Mouse (Mus musculus) liver, embryonic 14.5 days (tissue): ENCODE data around the gene Dut. TPM values are rescaled to one million over a fixed set of nuclear protein-coding genes. Genes with fewer than 3 reads are reported as not detected.

Experiments
- ATAC-seq: fragments of 200-750 bp; cut with Nextera tagmentation; 2 replicates; pipeline ENCODE4 v1.8.0; 2017; ENCODE audit warnings: moderate number of reproducible peaks, mild to moderate bottlenecking, moderate library complexity; ENCODE audit not compliant: insufficient read depth
- DNase-seq, 3 experiments: peaks; one replicate each; pipeline ENCODE4 v3.0.0-alpha.2; 2012 to 2013; ENCODE audit warnings: low read depth in 3 of 3, low spot score in 3 of 3
- H3K27ac ChIP-seq: fragments of 300-500 bp; sonication (generic); 2 replicates; pipeline ENCODE4 v1.5.1; 2014; ENCODE audit warnings: moderate library complexity, mild to moderate bottlenecking, control low read depth, inconsistent platforms
- H3K27me3 ChIP-seq: fragments of 300-500 bp; sonication (generic); 2 replicates; pipeline ENCODE4 v1.6.1; 2014; ENCODE audit warnings: mild to moderate bottlenecking, low read length, moderate library complexity; ENCODE audit not compliant: control insufficient read depth, insufficient read depth
- H3K36me3 ChIP-seq: fragments of 300-500 bp; sonication (generic); replicated peaks from 2 replicates; pipeline ENCODE4 v1.6.1; 2014; ENCODE audit warnings: low read depth; ENCODE audit not compliant: control insufficient read depth, insufficient read depth
- H3K4me1 ChIP-seq, 2 experiments: fragments of 200-500 bp in 1 of 2; fragments of 300-500 bp in 1 of 2; sonication (generic) in 1 of 2; replicated peaks; 2 replicates each; pipeline ENCODE4 v1.6.1; 2012 to 2014; ENCODE audit warnings: antibody characterized with exemption in 1 of 2, inconsistent platforms in 1 of 2, low read length in 1 of 2; ENCODE audit not compliant: control insufficient read depth in 2 of 2, insufficient read depth in 2 of 2
- H3K4me2 ChIP-seq: fragments of 300-500 bp; sonication (generic); 2 replicates; pipeline ENCODE4 v1.6.1; 2014; ENCODE audit warnings: low read depth, mild to moderate bottlenecking, control low read depth, moderate library complexity
- H3K4me3 ChIP-seq, 2 experiments: fragments of 200-500 bp in 1 of 2; fragments of 300-500 bp in 1 of 2; sonication (generic) in 1 of 2; 2 replicates each; pipeline ENCODE4 v1.5.1; 2012 to 2014; ENCODE audit warnings: low read depth in 2 of 2, low read length in 2 of 2, mild to moderate bottlenecking in 2 of 2, control low read depth in 1 of 2, inconsistent platforms in 1 of 2, moderate library complexity in 1 of 2; ENCODE audit not compliant: insufficient read depth in 1 of 2
- H3K9ac ChIP-seq: fragments of 300-500 bp; sonication (generic); replicated peaks from 2 replicates; pipeline ENCODE4 v1.6.1; 2014; ENCODE audit warnings: mild to moderate bottlenecking, control low read depth, moderate library complexity
- H3K9me3 ChIP-seq: fragments of 300-500 bp; sonication (generic); 2 replicates; pipeline ENCODE4 v1.6.1; 2016; ENCODE audit warnings: low read length, mixed read lengths; ENCODE audit not compliant: control insufficient read depth
- CTCF ChIP-seq: IDR thresholded peaks from 2 replicates; pipeline ENCODE4 v1.5.1; 2016; ENCODE audit warnings: antibody characterized with exemption, low read depth, control low read depth
- EP300 ChIP-seq: IDR thresholded peaks from 2 replicates; pipeline ENCODE4 v1.6.1; 2016; ENCODE audit warnings: antibody characterized with exemption, low read depth
- WGBS: fragments of 180-500 bp; shearing (Covaris S2); extraction: QIAGEN DNeasy Blood & Tissue Kit; methylation state at CpG from one replicate; pipeline ENCODE4 v1.1.7; 2014; ENCODE audit not compliant: insufficient replicate concordance; 5-methylcytosine and 5-hydroxymethylcytosine counted together
- polyA plus RNA-seq, 2 experiments: library from polyadenylated mRNA; depleted of rRNA in 1 of 2; stranded (reverse) in 1 of 2; unstranded in 1 of 2; fragments of >200 nt; fragmentation: Nextera tagmentation in 1 of 2; extraction: Ambion mirVana in 1 of 2; gene quantifications; 2 replicates each; pipeline versions ENCODE4 v1.2.1 to v1.2.3; 2012 to 2014

Dut gene
- polyA plus RNA-seq, 2 experiments: 89.0 to 138 TPM

DNA sequence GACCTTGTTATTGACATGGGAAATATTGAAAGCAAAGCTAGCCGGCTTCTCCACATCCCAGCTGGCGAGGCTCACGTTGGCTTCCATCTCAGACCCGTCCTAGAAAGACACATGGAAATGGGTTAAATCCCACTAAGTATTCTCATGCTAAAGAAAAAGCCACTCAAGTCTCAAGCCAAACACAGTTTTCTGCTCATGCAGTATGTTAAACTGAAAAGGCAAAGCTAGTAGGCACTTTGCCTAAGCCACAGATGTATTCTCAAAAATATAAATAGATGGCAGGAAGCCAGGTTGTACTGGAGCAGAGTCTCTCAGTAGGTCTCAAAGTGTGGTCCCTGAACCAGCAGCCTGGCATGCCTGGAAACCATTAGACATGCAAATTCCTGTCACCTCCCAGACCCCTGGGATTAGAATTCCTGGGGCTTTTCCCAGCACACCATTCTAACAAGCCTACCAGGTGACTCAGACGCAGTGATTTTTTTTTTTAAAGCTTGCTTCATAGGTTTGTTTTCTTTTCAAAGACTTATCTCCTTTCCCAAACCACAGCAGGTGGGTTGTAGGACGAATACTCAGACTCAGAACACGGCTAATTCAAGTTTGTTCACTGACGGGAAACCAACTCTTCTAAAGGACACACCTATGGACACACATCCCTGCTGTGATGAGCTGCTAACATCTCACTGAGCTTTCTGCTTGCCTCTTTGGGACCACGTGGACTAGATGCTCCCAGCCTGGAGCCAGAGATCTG lies 55.1 kb downstream of the Dut start:
- no peaks in the 10 kb centered on the region for H3K36me3 ChIP-seq
- no peaks in the 10 kb centered on the region for H3K4me1 ChIP-seq
- ATAC-seq: no peak
- 51% methylated on average over 9 of the region's 9 CpGs for WGBS
- no peak for DNase-seq
- H3K4me3 ChIP-seq: no peak overlapping the region
- no peak overlapping the region for H3K27ac ChIP-seq
- no peak for TF ChIP-seq EP300
- TF ChIP-seq CTCF: no peak
- no peak overlapping the region for H3K4me2 ChIP-seq
- no peaks in the 10 kb centered on the region for H3K9me3 ChIP-seq
- H3K27me3 ChIP-seq: no peaks in the 10 kb centered on the region
- no peak overlapping the region for H3K9ac ChIP-seq

DNA sequence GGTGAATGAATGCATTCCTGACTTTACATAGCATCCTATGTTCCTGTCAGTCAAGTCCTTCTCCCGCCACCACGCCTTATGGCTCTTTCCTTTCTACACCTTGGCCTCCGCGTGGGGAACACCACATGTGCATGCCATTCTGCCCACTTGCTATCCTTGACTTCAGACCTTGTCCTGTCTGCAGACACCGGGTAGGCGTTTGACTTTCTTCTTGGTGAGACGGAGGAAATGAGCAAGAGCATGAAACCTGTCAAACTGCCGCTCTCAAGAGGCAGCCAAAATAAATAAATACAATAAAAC lies 55.6 kb downstream of the Dut start:
- no peak overlapping the region for H3K4me3 ChIP-seq
- H3K9me3 ChIP-seq: no peaks in the 10 kb centered on the region
- WGBS: 71% methylated on average over 8 of the region's 8 CpGs
- H3K27me3 ChIP-seq: no peaks in the 10 kb centered on the region
- H3K4me1 ChIP-seq: no peaks in the 10 kb centered on the region
- H3K4me2 ChIP-seq: no peak overlapping the region
- DNase-seq (no peak), ATAC-seq (no peak)
- no peak overlapping the region for H3K27ac ChIP-seq
- no peaks in the 10 kb centered on the region for H3K36me3 ChIP-seq
- TF ChIP-seq CTCF (no peak), EP300 (no peak)
- H3K9ac ChIP-seq: no peak overlapping the region

DNA sequence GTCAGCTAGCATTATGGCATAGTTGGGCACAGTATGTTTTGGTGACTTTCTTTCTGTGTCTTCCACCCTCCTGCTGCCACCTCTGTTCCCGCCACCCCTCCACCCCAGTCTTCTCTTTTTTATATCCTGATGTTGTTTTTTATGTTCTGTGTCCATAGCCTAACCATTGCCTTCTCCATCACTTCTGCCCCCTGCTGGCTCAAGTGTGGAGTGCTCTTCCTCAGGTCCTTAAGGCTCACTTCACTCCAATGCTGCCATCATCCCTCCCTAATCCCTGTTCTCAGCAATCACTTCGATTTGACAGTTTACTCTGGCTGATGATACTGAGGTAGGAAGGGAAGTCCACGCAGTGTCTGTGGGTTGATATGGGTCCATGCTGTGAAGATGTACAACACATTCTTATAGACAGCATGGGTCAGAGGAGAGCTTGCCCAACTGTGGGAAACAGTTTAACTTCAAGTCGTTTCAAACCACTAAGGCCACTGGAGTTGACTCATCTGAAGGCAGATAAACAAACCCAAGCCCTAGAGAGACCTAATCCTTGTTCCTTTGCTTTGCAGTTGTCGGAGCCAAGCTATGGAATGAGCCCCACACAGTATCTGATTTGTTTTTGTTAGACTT lies 56.9 kb downstream of the Dut start:
- Histone ChIP-seq H3K27me3 (no peaks in the 10 kb centered on the region), H3K4me2 (no peak overlapping the region), H3K27ac (no peak overlapping the region), H3K36me3 (no peaks in the 10 kb centered on the region), H3K4me1 (no peaks in the 10 kb centered on the region), H3K9ac (no peak overlapping the region), H3K9me3 (no peaks in the 10 kb centered on the region), H3K4me3 (no peak overlapping the region)
- 48% methylated on average over 5 of the region's 5 CpGs for WGBS
- no peak for DNase-seq
- ATAC-seq: no peak
- no peak for TF ChIP-seq EP300
- TF ChIP-seq CTCF: peak; percentile 50; the same call in 1 of the 2 replicates

DNA sequence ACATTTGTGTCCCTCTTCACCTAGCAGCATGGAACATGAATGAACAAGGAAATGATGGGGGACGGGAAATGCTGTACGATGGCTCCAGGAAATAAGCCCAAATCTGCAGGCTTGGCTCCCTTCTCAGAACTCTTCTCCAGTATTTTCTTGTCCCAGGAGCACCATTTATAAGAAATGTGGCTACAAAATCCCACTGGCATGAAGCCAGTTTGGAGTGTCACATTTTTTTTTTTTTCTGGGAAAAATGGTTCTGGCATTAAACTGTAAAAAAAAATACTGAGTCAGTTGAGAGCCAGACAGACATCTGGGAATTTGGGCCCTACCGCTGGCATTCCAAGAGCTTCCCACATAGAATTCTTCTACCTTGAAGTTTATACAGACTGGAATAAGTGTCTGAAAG lies 57.8 kb downstream of the Dut start:
- Histone ChIP-seq H3K27ac (no peak overlapping the region), H3K36me3 (no peaks in the 10 kb centered on the region), H3K9ac (no peak overlapping the region), H3K27me3 (no peaks in the 10 kb centered on the region), H3K9me3 (no peaks in the 10 kb centered on the region), H3K4me1 (no peaks in the 10 kb centered on the region), H3K4me3 (no peak overlapping the region), H3K4me2 (no peak overlapping the region)
- DNase-seq (no peak), ATAC-seq (no peak)
- TF ChIP-seq EP300: no peak
- WGBS: 64% methylated on average over 3 of the region's 3 CpGs

DNA sequence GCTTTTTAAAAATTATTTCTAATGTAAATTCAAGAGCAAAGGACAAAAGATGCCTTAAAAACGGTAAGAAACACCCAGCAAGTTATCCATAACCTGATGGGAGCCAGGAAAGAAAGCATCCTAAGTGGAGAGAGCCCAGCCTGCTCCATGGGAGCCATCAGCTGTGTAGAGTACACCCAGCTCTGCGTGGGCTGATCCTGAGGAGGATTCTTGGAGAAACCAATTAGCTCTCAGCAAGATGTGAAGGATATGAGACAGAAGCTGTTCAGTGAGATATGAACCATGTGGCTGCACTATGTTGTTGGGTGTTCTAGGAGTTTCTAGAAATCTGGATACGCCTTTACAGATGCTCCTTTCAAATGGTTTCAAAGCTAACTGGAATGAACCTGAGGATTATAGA lies 58.7 kb downstream of the Dut start:
- Histone ChIP-seq H3K9me3 (no peaks in the 10 kb centered on the region), H3K9ac (no peak overlapping the region), H3K4me3 (no peak overlapping the region), H3K27ac (no peak overlapping the region), H3K4me2 (no peak overlapping the region), H3K4me1 (no peaks in the 10 kb centered on the region), H3K36me3 (no peaks in the 10 kb centered on the region), H3K27me3 (no peaks in the 10 kb centered on the region)
- DNase-seq: no peak
- no peak for TF ChIP-seq CTCF
- no peak for TF ChIP-seq EP300
- no peak for ATAC-seq
- WGBS: 44% methylated on average over 3 of the region's 3 CpGs

Other genes starting within 250 kb of the Dut start
- 1.4 and 2.0 TPM in 2 replicates for gene Slc24a5, start 179.1 kb upstream of the Dut start, polyA plus RNA-seq (2012; rRNA removed)
- gene Slc24a5, start 179.1 kb upstream of the Dut start, polyA plus RNA-seq (2014; fragmentation: Nextera tagmentation; extraction: Ambion mirVana): 7.0 and 8.4 TPM in 2 replicates
- 12.6 and 19.3 TPM in 2 replicates for gene Myef2, start 123.5 kb upstream of the Dut start, polyA plus RNA-seq (2012; rRNA removed)
- gene Myef2, start 123.5 kb upstream of the Dut start, polyA plus RNA-seq (2014; fragmentation: Nextera tagmentation; extraction: Ambion mirVana): 26.0 and 27.4 TPM in 2 replicates
- not detected in 2 replicates for gene Ctxn2, start 110.5 kb upstream of the Dut start, polyA plus RNA-seq (2012; rRNA removed)
- gene Ctxn2, start 110.5 kb upstream of the Dut start, polyA plus RNA-seq (2014; fragmentation: Nextera tagmentation; extraction: Ambion mirVana): not detected in 2 replicates
- not detected in 2 replicates for gene Slc12a1, start 94.7 kb upstream of the Dut start, polyA plus RNA-seq (2012; rRNA removed)
- gene Slc12a1, start 94.7 kb upstream of the Dut start, polyA plus RNA-seq (2014; fragmentation: Nextera tagmentation; extraction: Ambion mirVana): not detected in 2 replicates